Mouse (Mus musculus): Measurements from ENCODE around the gene Hnrnpr.

DNA sequence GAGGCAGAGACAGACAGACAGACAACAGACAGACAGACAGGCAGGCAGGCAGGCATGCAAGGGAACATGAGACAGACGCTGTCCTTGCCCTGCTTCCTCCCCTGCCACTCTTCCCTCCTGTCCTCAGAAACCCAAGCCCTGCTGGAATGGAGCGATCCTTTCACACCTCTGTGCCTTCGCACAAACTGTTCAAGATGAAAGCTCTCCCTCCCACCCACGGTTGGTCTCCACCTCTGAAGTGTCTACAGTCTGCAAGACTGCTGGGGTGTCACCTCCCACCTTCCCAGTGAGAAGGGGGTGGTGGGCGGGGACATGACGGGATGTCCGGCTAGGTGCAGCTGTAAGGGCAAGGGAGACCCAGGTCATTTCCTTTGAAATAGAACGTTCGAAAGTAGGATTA lies 29.1 kb upstream of the Hnrnpr start:
- TF ChIP-seq POLR2A (IDR thresholded peaks at IDR 0.05; ENCODE audit: borderline replicate concordance, extremely low read depth, low read depth, low read length) (no peak), CTCF (IDR thresholded peaks at IDR 0.05; ENCODE audit: insufficient read depth, low read length) (no peak)
